Mouse (Mus musculus) neural tube, embryonic 12.5 days (tissue): ENCODE results near the gene Gm49416. TPM values are rescaled to one million over a fixed set of nuclear protein-coding genes. Genes with fewer than 3 reads are reported as not detected.
A peak's percentile ranks its signal among the peaks of the same experiment; 100 is the strongest.

ENCODE experiments used
- ATAC-seq: fragments of 200-750 bp; cut with Nextera tagmentation; 2 replicates; pipeline ENCODE4 v1.8.0; 2017; ENCODE audit warnings: low read depth, mild to moderate bottlenecking, moderate TSS enrichment, moderate library complexity; ENCODE audit not compliant: low FRiP score
- H3K27ac ChIP-seq: fragments of 300-500 bp; sonication (generic); 2 replicates; pipeline ENCODE4 v1.5.1; 2016
- H3K27me3 ChIP-seq: fragments of 300-500 bp; sonication (generic); replicated peaks from 2 replicates; pipeline ENCODE4 v1.6.1; 2016; ENCODE audit warnings: mild to moderate bottlenecking
- H3K36me3 ChIP-seq: fragments of 300-500 bp; sonication (generic); 2 replicates; pipeline ENCODE4 v1.6.1; 2016; ENCODE audit warnings: mild to moderate bottlenecking
- H3K4me1 ChIP-seq: fragments of 300-500 bp; sonication (generic); 2 replicates; pipeline ENCODE4 v1.6.1; 2016
- H3K4me2 ChIP-seq: fragments of 300-500 bp; sonication (generic); replicated peaks from 2 replicates; pipeline ENCODE4 v1.6.1; 2016; ENCODE audit warnings: mild to moderate bottlenecking
- H3K4me3 ChIP-seq: fragments of 300-500 bp; sonication (generic); 2 replicates; pipeline ENCODE4 v1.5.1; 2016
- H3K9ac ChIP-seq: fragments of 300-500 bp; sonication (generic); 2 replicates; pipeline ENCODE4 v1.6.1; 2016; ENCODE audit warnings: mild to moderate bottlenecking
- H3K9me3 ChIP-seq: fragments of 300-500 bp; sonication (generic); 2 replicates; pipeline ENCODE4 v1.6.1; 2016; ENCODE audit warnings: mild to moderate bottlenecking
- WGBS: fragments of 180-500 bp; shearing (Covaris S2); methylation state at CpG from one replicate; pipeline ENCODE4 v1.1.7; 2016; 5-methylcytosine and 5-hydroxymethylcytosine counted together
- polyA plus RNA-seq: library from polyadenylated mRNA; unstranded; fragments of >200 nt; fragmentation: Nextera tagmentation; extraction: Ambion mirVana; gene quantifications from 2 replicates; pipeline ENCODE4 v1.2.1, GENCODE M21; 2016

Gene Gm49416
- not detected in 2 replicates for polyA plus RNA-seq

- under 1% methylated on average over 58 of the region's 58 CpGs for WGBS
- peak; percentile 95 for ATAC-seq
- Histone ChIP-seq H3K4me2 (peak within 1 kb of the TSS; percentile 79), H3K36me3 (peaks cover 11% of the 10 kb centered on the region), H3K9ac (peak within 1 kb of the TSS; percentile 75), H3K4me1 (peaks cover 15% of the 10 kb centered on the region), H3K27ac (peak within 1 kb of the TSS; percentile 67), H3K27me3 (no peaks in the 10 kb centered on the region), H3K9me3 (no peaks in the 10 kb centered on the region), H3K4me3 (peak within 1 kb of the TSS; percentile 57)
Observed at GRCm38 (mm10) chr19:8888511-8889385, at the start of gene Gm49416, which contains the start of gene 1810009A15Rik. Gm49416 (plus strand) TSS chr19:8888926. 1810009A15Rik (plus strand) TSS chr19:8888853.

DNA sequence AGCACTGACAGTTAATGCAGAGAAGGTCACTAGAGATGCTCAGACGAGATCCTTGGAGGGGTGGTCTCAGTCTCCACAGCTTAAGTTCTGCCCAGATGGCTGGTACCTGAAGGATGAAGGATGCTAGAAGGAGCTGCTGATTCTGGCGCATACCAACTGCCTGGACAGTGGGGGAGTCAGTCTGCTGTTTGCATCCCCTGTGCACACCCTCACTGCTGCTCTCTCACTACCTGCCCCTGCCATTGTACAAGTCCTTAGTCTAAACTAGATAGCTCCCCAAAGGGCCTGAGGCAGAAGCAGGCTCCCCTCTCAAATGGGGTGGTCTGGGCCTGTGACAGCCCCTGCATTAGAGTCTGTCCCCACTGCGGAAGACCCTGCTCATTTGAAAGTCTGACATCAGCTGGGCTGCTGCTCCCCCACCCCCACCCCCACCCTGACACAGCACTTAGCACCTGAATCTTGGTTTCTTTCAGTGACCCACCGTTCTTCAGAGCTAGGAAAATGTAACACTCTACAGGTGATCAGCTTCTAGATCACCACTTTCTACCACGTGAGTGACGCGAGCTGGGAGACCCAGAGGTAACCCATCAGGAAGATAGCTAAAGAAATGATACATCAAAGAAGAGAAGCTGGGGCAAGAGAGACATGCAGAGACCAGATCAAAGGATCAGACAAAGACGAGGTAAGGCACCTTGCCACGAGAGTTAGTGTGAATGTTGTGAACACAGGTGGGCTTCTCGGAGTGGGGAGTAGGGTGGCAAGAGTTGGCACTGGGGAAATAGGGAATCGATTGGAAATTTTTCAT is 49.4 kb upstream of the Gm49416 start, which contains the start of gene Gng3:
Gene Gng3, minus strand, starts transcription at position 92 of the 805 bp plus-strand sequence.
- Histone ChIP-seq H3K36me3 (peaks cover 23% of the 10 kb centered on the region), H3K27me3 (no peaks in the 10 kb centered on the region), H3K9me3 (no peaks in the 10 kb centered on the region), H3K4me2 (peak within 1 kb of the TSS; percentile 75), H3K27ac (peak within 1 kb of the TSS; percentile 91), H3K9ac (peak within 1 kb of the TSS; percentile 71), H3K4me1 (peaks cover 32% of the 10 kb centered on the region), H3K4me3 (peak within 1 kb of the TSS; percentile 52)
- WGBS, result 44% methylated on average over 11 of the region's 11 CpGs
- ATAC-seq, result peak; percentile 85

GRCm38 (mm10) chr19:8839908-8840791 is 48.6 kb upstream of the Gm49416 start:
- ATAC-seq, result no peak
- 0 out of 2 replicates have a peak overlapping the region, but pooled peaks have one; percentile 37 for H3K27ac ChIP-seq
- 21% methylated on average over 29 of the region's 29 CpGs for WGBS
- H3K36me3 ChIP-seq, result peaks cover 18% of the 10 kb centered on the region
- peaks cover 32% of the 10 kb centered on the region for H3K4me1 ChIP-seq
- peak overlapping the region; percentile 75 for H3K4me2 ChIP-seq
- H3K9me3 ChIP-seq, result no peaks in the 10 kb centered on the region
- peak overlapping the region; percentile 64 for H3K9ac ChIP-seq
- peak overlapping the region; percentile 52 for H3K4me3 ChIP-seq
- H3K27me3 ChIP-seq, result no peaks in the 10 kb centered on the region

DNA sequence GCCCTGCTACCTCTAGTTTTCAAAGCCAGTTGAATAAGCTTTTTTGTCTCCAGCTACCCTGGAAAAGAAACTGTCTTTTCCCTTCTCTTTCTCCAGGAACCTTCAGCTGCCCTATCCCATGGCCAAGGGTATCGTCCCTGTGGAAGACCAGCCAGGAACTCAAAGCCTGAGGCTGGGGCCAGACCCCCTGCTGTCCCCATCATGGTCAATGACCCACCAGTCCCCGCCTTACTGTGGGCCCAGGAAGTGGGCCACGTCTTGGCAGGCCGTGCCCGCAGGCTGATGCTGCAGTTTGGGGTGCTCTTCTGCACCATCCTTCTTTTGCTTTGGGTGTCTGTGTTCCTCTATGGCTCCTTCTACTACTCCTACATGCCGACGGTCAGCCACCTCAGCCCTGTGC is 47.7 kb upstream of the Gm49416 start:
- peaks cover 32% of the 10 kb centered on the region for H3K4me1 ChIP-seq
- whole genome bisulfite sequencing, result 92% methylated on average over 7 of the region's 7 CpGs
- H3K4me3 ChIP-seq, result peak overlapping the region; percentile 52
- peak overlapping the region; percentile 64 for H3K9ac ChIP-seq
- H3K27me3 ChIP-seq, result no peaks in the 10 kb centered on the region
- H3K36me3 ChIP-seq, result peaks cover 18% of the 10 kb centered on the region
- ATAC-seq, result no peak
- H3K9me3 ChIP-seq, result no peaks in the 10 kb centered on the region
- no peak overlapping the region for H3K27ac ChIP-seq
- peak overlapping the region; percentile 75 for H3K4me2 ChIP-seq

DNA sequence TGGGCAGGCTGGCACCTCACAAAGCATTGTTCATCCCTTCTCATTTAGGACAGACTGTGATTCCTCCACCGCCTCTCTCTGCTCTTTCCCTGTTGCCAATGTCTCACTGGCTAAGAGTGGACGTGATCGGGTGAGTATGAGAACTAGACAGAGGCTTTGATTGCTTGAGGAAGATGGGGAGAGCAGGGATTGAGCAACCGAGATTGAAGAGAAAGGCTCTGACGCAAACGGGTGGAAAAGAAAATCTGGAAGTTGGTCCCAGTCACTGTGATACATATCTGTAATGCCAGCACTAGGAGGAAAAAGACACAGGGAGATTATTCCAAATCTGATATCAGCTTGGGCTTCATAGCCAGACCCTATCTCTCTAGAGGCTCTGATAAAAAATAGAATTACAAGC is 45.8 kb upstream of the Gm49416 start:
- WGBS, result 92% methylated on average over 6 of the region's 6 CpGs
- H3K27me3 ChIP-seq, result no peaks in the 10 kb centered on the region
- H3K4me1 ChIP-seq, result peaks cover 32% of the 10 kb centered on the region
- H3K9me3 ChIP-seq, result no peaks in the 10 kb centered on the region
- H3K9ac ChIP-seq, result no peak overlapping the region
- H3K36me3 ChIP-seq, result peaks cover 34% of the 10 kb centered on the region
- no peak overlapping the region for H3K4me3 ChIP-seq
- no peak for ATAC-seq
- no peak overlapping the region for H3K27ac ChIP-seq
- H3K4me2 ChIP-seq, result no peak overlapping the region

- H3K36me3 ChIP-seq, result peaks cover 46% of the 10 kb centered on the region
Observed at GRCm38 (mm10) chr19:8844371-8845129, 44.2 kb upstream of the Gm49416 start.

GRCm38 (mm10) chr19:8848356-8848755 is 40.4 kb upstream of the Gm49416 start:
- Histone ChIP-seq H3K36me3 (peaks cover 35% of the 10 kb centered on the region), H3K27ac (no peak overlapping the region), H3K27me3 (no peaks in the 10 kb centered on the region; the same call in 1 of the 2 replicates), H3K9me3 (no peaks in the 10 kb centered on the region), H3K4me1 (no peaks in the 10 kb centered on the region), H3K4me3 (no peak overlapping the region), H3K4me2 (no peak overlapping the region), H3K9ac (no peak overlapping the region)
- no peak for ATAC-seq
- WGBS, result 93% methylated on average over 5 of the region's 5 CpGs

More at GRCm38 (mm10) chr19:8844371-8845129, 44.2 kb upstream of the Gm49416 start:
- Histone ChIP-seq H3K27ac (no peak overlapping the region), H3K4me2 (no peak overlapping the region), H3K4me1 (peaks cover 18% of the 10 kb centered on the region), H3K9me3 (no peaks in the 10 kb centered on the region), H3K4me3 (no peak overlapping the region), H3K27me3 (no peaks in the 10 kb centered on the region), H3K9ac (no peak overlapping the region)
- ATAC-seq, result no peak
- 71% methylated on average over 5 of the region's 5 CpGs for WGBS

- no peak within 1 kb of the TSS for H3K9ac ChIP-seq
- H3K4me3 ChIP-seq, result no peak within 1 kb of the TSS
- peaks cover 35% of the 10 kb centered on the region for H3K36me3 ChIP-seq
- no peaks in the 10 kb centered on the region for H3K4me1 ChIP-seq
- H3K4me2 ChIP-seq, result no peak within 1 kb of the TSS
- 44% methylated on average over 7 of the region's 7 CpGs for WGBS
- no peaks in the 10 kb centered on the region; the same call in 1 of the 2 replicates for H3K27me3 ChIP-seq
- no peak for ATAC-seq
- H3K27ac ChIP-seq, result no peak within 1 kb of the TSS
- no peaks in the 10 kb centered on the region for H3K9me3 ChIP-seq
Observed at GRCm38 (mm10) chr19:8850402-8850901, 38.3 kb upstream of the Gm49416 start, which contains the start of gene Lrrn4cl. Lrrn4cl (plus strand) TSS chr19:8850768.

GRCm38 (mm10) chr19:8851639-8852038 is 37.1 kb upstream of the Gm49416 start:
- ATAC-seq, result no peak
- Histone ChIP-seq H3K4me3 (no peak overlapping the region), H3K36me3 (peaks cover 25% of the 10 kb centered on the region), H3K9me3 (no peaks in the 10 kb centered on the region), H3K4me2 (no peak overlapping the region), H3K9ac (no peak overlapping the region), H3K27me3 (no peaks in the 10 kb centered on the region; the same call in 1 of the 2 replicates), H3K27ac (no peak overlapping the region), H3K4me1 (no peaks in the 10 kb centered on the region)
- WGBS, result 54% methylated on average over 7 of the region's 7 CpGs

DNA sequence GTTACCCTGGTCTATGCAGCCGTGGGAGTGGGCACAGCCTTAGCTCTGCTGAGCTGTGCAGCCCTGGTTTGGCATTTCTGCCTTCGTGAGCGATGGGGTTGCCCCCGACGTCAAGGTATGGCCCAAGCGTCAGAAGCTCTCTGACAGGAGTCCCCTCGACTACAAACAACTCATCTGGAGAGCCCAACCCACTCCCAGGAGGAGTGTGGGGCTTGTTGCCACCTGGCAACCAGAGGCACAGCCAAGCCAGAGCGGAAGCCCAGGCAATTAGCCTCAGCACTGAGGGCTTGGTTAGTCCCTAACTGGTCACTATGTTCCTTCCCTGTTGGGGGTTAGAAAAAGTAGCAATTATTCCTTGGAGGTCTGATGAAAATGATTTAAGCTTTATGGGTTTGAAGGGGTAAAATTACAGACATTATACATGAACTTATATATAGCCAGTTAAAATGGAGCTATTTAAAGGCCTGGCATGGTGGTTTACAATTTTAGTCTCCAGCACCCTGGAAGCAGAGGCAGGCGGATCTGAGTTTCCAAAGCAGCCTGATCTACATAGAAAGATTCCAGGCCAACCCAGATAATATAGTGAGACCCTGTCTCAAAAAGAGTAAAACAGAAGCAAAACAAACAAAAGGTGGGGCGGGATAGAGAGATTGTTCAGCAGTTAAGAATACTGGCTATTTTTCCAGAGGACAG is 36.3 kb upstream of the Gm49416 start:
- Histone ChIP-seq H3K9me3 (no peaks in the 10 kb centered on the region), H3K4me2 (no peak overlapping the region), H3K27me3 (no peaks in the 10 kb centered on the region; the same call in 1 of the 2 replicates), H3K27ac (no peak overlapping the region), H3K36me3 (peaks cover 17% of the 10 kb centered on the region), H3K4me1 (no peaks in the 10 kb centered on the region), H3K9ac (no peak overlapping the region), H3K4me3 (no peak overlapping the region)
- 63% methylated on average over 10 of the region's 10 CpGs for WGBS
- no peak for ATAC-seq
